Mouse (Mus musculus) C2C12 (cell line): ENCODE results near the gene Rbm47.

Experiments used
- CEBPB ChIP-seq: IDR thresholded peaks from one replicate; pipeline ENCODE4 v1.6.1; 2011; ENCODE audit warnings: low read depth, mild to moderate bottlenecking, control low read depth, moderate library complexity
- CTCF ChIP-seq: IDR thresholded peaks from one replicate; pipeline ENCODE4 v1.5.1; 2011; ENCODE audit not compliant: control insufficient read depth, insufficient read depth, insufficient read length
- MAX ChIP-seq: IDR thresholded peaks from one replicate; pipeline ENCODE4 v1.6.1; 2011; ENCODE audit warnings: mild to moderate bottlenecking, control low read depth
- MYOD1 ChIP-seq: IDR thresholded peaks from one replicate; pipeline ENCODE4 v1.6.1; 2011; ENCODE audit warnings: low read depth; ENCODE audit not compliant: control insufficient read depth, insufficient read length
- MYOG ChIP-seq: IDR thresholded peaks from one replicate; pipeline ENCODE4 v1.6.1; 2011; ENCODE audit not compliant: control insufficient read depth, insufficient read length; ENCODE audit errors: extremely low read depth
- USF1 ChIP-seq: IDR thresholded peaks from one replicate; pipeline ENCODE4 v1.6.1; 2011; ENCODE audit warnings: low read depth, mild to moderate bottlenecking, control low read depth, moderate library complexity

- TF ChIP-seq CTCF (no peak), MYOG (no peak), USF1 (no peak), CEBPB (no peak), MYOD1 (no peak), MAX (no peak)
Observed at GRCm38 (mm10) chr5:66114208-66114607, 58.7 kb downstream of the Rbm47 start.
